Mouse (Mus musculus): ENCODE results near the gene Tmem156. TPM values are rescaled to one million over a fixed set of nuclear protein-coding genes. Genes with fewer than 3 reads are reported as not detected.

Tmem156 gene
- total and polyA plus RNA-seq, 3 experiments: 2.6 to 4.1 TPM; not detected in 1

DNA sequence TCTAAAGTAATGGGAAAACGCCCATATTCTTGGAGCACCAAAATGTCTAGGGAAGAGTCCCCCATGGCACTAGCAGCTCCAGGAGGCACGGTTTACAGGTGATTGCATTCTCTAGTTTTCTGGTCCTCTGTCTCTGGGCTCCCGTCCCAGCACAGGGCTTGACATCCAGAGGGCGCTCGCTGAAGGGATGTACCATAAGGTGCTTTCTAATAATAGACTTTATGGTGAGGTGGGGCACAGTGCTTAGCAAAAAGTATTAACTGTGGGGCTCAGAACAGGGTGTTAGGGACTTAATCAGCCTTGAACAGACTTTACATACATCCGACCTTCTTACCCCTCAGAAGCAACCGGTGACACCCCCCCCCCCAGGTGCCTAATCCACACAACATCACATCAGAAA, 17.2 kb downstream of the Tmem156 start:
- Histone ChIP-seq H3K36me3 (ENCODE audit: control insufficient read depth in 1 of 2, insufficient read depth in 2 of 2, low read length in 2 of 2) (peaks cover 0 to 2% of the 10 kb centered on the region in 2 experiments; a peak in 1 of 4 replicates), H3K4me1 (ENCODE audit: control insufficient read depth in 1 of 2, insufficient read depth in 2 of 2, low read length in 2 of 2) (no peaks in the 10 kb centered on the region)
- TF ChIP-seq POLR2AphosphoS2 (IDR thresholded peaks at IDR 0.05; ENCODE audit: low read length): no peak
- TF ChIP-seq POLR2A (IDR thresholded peaks at IDR 0.05; ENCODE audit: control insufficient read depth in 1 of 2, insufficient read depth in 1 of 2, low read depth in 1 of 2, low read length in 2 of 2, poor library complexity in 1 of 2): no peak
- TF ChIP-seq TBP (IDR thresholded peaks at IDR 0.05; ENCODE audit: low read depth, low read length): no peak
- no peak for TF ChIP-seq USF2 (IDR thresholded peaks at IDR 0.05; ENCODE audit: borderline replicate concordance in 1 of 2, insufficient read depth in 1 of 2, low read depth in 1 of 2, low read length in 2 of 2)
- no peak for TF ChIP-seq TAL1 (IDR thresholded peaks at IDR 0.05; ENCODE audit: low read length)
- no peak for TF ChIP-seq GATA1 (IDR thresholded peaks at IDR 0.05; ENCODE audit: low read depth, low read length)
- TF ChIP-seq CHD1 (IDR thresholded peaks at IDR 0.05; ENCODE audit: low read depth, low read length): no peak
- no peak for TF ChIP-seq MXI1 (IDR thresholded peaks at IDR 0.05; ENCODE audit: low read depth, low read length)
- TF ChIP-seq UBTF (IDR thresholded peaks at IDR 0.05; ENCODE audit: borderline replicate concordance, insufficient read depth, low read depth, low read length): no peak
- TF ChIP-seq EP300 (IDR thresholded peaks at IDR 0.05; ENCODE audit: low read depth in 1 of 2, low read length in 2 of 2): no peak
- no peak for TF ChIP-seq SIN3A (IDR thresholded peaks at IDR 0.05; ENCODE audit: low read length)
- no peak for TF ChIP-seq POLR2AphosphoS5 (IDR thresholded peaks at IDR 0.05; ENCODE audit: borderline replicate concordance, low read depth, low read length)
- no peak for TF ChIP-seq TCF12 (IDR thresholded peaks at IDR 0.05; ENCODE audit: low read depth, low read length)
- no peak for TF ChIP-seq SMC3 (IDR thresholded peaks at IDR 0.05; ENCODE audit: low read depth, low read length)
- TF ChIP-seq MYC (IDR thresholded peaks at IDR 0.05; ENCODE audit: low read depth, low read length): no peak
- TF ChIP-seq E2F4 (IDR thresholded peaks at IDR 0.05; ENCODE audit: borderline replicate concordance, low read depth, low read length): no peak
- TF ChIP-seq BHLHE40 (IDR thresholded peaks at IDR 0.05; ENCODE audit: borderline replicate concordance, low read depth, low read length): no peak
- no peak for TF ChIP-seq CTCF (IDR thresholded peaks at IDR 0.05 in 2 of 3, conservative IDR thresholded peaks at IDR 0.05 in 1 of 3; ENCODE audit: control insufficient read depth in 1 of 3, insufficient read depth in 1 of 3, low read depth in 2 of 3, low read length in 3 of 3, poor library complexity in 1 of 3, severe bottlenecking in 1 of 3)

DNA sequence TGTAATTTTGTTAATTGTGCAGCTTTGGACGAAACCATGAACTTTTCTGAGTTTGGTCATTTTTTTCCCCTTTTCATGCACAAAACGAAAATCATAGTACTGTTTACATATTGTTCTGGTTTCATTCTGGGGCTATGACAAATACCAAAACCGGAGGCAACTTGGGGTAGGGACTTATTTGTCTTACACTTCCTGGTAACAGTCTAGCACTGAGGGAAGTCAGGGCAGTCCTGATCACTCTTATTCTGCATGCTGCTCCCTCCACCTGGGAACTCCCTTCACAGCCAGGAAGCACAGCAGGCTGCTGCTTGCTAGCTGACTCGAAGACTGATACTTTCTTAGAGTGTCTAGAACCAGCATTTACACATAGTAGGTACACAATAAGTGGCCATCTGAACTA, 18.7 kb downstream of the Tmem156 start:
- no peaks in the 10 kb centered on the region for H3K4me1 ChIP-seq (ENCODE audit: control insufficient read depth in 1 of 2, insufficient read depth in 2 of 2, low read length in 2 of 2)
- TF ChIP-seq CTCF (IDR thresholded peaks at IDR 0.05 in 2 of 3, conservative IDR thresholded peaks at IDR 0.05 in 1 of 3; ENCODE audit: control insufficient read depth in 1 of 3, insufficient read depth in 1 of 3, low read depth in 2 of 3, low read length in 3 of 3, poor library complexity in 1 of 3, severe bottlenecking in 1 of 3) (no peak), E2F4 (IDR thresholded peaks at IDR 0.05; ENCODE audit: borderline replicate concordance, low read depth, low read length) (no peak), SIN3A (IDR thresholded peaks at IDR 0.05; ENCODE audit: low read length) (no peak), TAL1 (IDR thresholded peaks at IDR 0.05; ENCODE audit: low read length) (no peak), ZKSCAN1 (IDR thresholded peaks at IDR 0.05; ENCODE audit: low read depth, low read length) (no peak), CHD1 (IDR thresholded peaks at IDR 0.05; ENCODE audit: low read depth, low read length) (no peak), ZNF384 (IDR thresholded peaks at IDR 0.05; ENCODE audit: low read depth, low read length) (no peak), MYB (IDR thresholded peaks at IDR 0.05; ENCODE audit: low read depth, low read length) (no peak)

More for the DNA sequence above, 17.2 kb downstream of the Tmem156 start:
- Histone ChIP-seq H3K79me2 (ENCODE audit: control insufficient read depth, insufficient read depth, low read length, poor library complexity) (no peaks in the 10 kb centered on the region), H3K9ac (ENCODE audit: control insufficient read depth, low read depth, low read length, poor library complexity, severe bottlenecking) (no peak overlapping the region), H3K4me3 (ENCODE audit: control insufficient read depth in 1 of 2, insufficient read depth in 1 of 2, low read depth in 2 of 2, low read length in 2 of 2) (no peak overlapping the region), H3K9me3 (replicated peaks; ENCODE audit: insufficient read depth, low read length) (no peaks in the 10 kb centered on the region), H3K27me3 (ENCODE audit: control insufficient read depth in 1 of 2, insufficient read depth in 2 of 2, low read length in 2 of 2) (no peaks in the 10 kb centered on the region), H3K27ac (ENCODE audit: control insufficient read depth, low read depth, low read length) (no peak overlapping the region)
- DNase-seq (ENCODE audit: low read depth, low spot score): no peak

More for the DNA sequence above, 18.7 kb downstream of the Tmem156 start:
- Histone ChIP-seq H3K27ac (ENCODE audit: control insufficient read depth, low read depth, low read length) (no peak overlapping the region), H3K9ac (ENCODE audit: control insufficient read depth, low read depth, low read length, poor library complexity, severe bottlenecking) (no peak overlapping the region), H3K79me2 (ENCODE audit: control insufficient read depth, insufficient read depth, low read length, poor library complexity) (no peaks in the 10 kb centered on the region), H3K4me3 (ENCODE audit: control insufficient read depth in 1 of 2, insufficient read depth in 1 of 2, low read depth in 2 of 2, low read length in 2 of 2) (no peak overlapping the region), H3K27me3 (ENCODE audit: control insufficient read depth in 1 of 2, insufficient read depth in 2 of 2, low read length in 2 of 2) (no peaks in the 10 kb centered on the region), H3K36me3 (ENCODE audit: control insufficient read depth in 1 of 2, insufficient read depth in 2 of 2, low read length in 2 of 2) (peaks cover 0 to 2% of the 10 kb centered on the region in 2 experiments; a peak in 1 of 4 replicates), H3K9me3 (replicated peaks; ENCODE audit: insufficient read depth, low read length) (no peaks in the 10 kb centered on the region)
- no peak for DNase-seq (ENCODE audit: low read depth, low spot score)

All from MEL (cell line).